Mouse (Mus musculus): ENCODE measurements around the gene Ppa2.

DNA sequence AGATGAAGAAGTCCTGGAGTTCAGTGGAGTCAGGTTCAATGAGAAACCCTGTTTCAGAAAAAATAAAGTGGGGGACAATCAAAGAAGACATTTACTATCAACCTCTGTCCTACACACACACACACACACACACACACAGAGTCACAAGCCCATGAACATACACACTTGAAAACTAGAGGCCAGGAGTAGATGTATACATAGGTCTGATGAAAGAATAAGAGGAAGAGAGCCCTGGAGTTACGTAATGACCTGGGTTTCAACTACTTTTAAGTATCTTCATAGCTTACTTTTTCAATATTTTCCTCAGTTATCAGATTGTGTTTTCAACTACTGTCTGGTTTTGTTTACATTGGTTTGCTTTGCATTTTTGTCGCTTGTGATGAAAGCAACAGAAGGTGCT lies 21.1 kb upstream of the Ppa2 start:
- TF ChIP-seq POLR2A (IDR thresholded peaks at IDR 0.05; ENCODE audit: low read depth, low read length), result no peak
- no peak for TF ChIP-seq CTCF (IDR thresholded peaks at IDR 0.05; ENCODE audit: extremely low read depth, insufficient read length, insufficient replicate concordance, low read depth, low read length)

Measured in small intestine, adult 2 months (tissue).